Mouse (Mus musculus) heart, embryonic 13.5 days (tissue): ENCODE measurements around the gene Pisd. TPM values are rescaled to one million over a fixed set of nuclear protein-coding genes. Genes with fewer than 3 reads are reported as not detected.
"Not testable (repeated sequence)": the region's sequence is repeated elsewhere in the genome, so short reads cannot be mapped to it uniquely, and the experiment has no call there.

ENCODE experiments used
- ATAC-seq: fragments of 200-750 bp; cut with Nextera tagmentation; 2 replicates; pipeline ENCODE4 v1.8.0; 2017; ENCODE audit warnings: moderate TSS enrichment; ENCODE audit not compliant: insufficient number of reproducible peaks, low FRiP score, low TSS enrichment; ENCODE audit errors: extremely low read depth
- H3K27ac ChIP-seq: fragments of 300-500 bp; sonication (generic); replicated peaks from 2 replicates; pipeline ENCODE4 v1.5.1; 2015; ENCODE audit warnings: moderate library complexity, mild to moderate bottlenecking, inconsistent platforms
- H3K27me3 ChIP-seq: fragments of 300-500 bp; sonication (generic); replicated peaks from 2 replicates; pipeline ENCODE4 v1.6.1; 2015; ENCODE audit warnings: mild to moderate bottlenecking, inconsistent platforms
- H3K36me3 ChIP-seq: fragments of 300-500 bp; sonication (generic); 2 replicates; pipeline ENCODE4 v1.6.1; 2015; ENCODE audit warnings: mild to moderate bottlenecking, inconsistent platforms
- H3K4me1 ChIP-seq: fragments of 300-500 bp; sonication (generic); 2 replicates; pipeline ENCODE4 v1.6.1; 2015; ENCODE audit warnings: inconsistent platforms
- H3K4me2 ChIP-seq: fragments of 300-500 bp; sonication (generic); 2 replicates; pipeline ENCODE4 v1.6.1; 2015; ENCODE audit warnings: inconsistent platforms, mild to moderate bottlenecking, moderate library complexity
- H3K4me3 ChIP-seq: fragments of 300-500 bp; sonication (generic); 2 replicates; pipeline ENCODE4 v1.5.1; 2015; ENCODE audit warnings: moderate library complexity, mild to moderate bottlenecking, inconsistent platforms
- H3K9ac ChIP-seq: fragments of 300-500 bp; sonication (generic); 2 replicates; pipeline ENCODE4 v1.6.1; 2015; ENCODE audit warnings: inconsistent platforms, mild to moderate bottlenecking, moderate library complexity
- H3K9me3 ChIP-seq: fragments of 300-500 bp; sonication (generic); 2 replicates; pipeline ENCODE4 v1.6.1; 2016; ENCODE audit warnings: inconsistent platforms
- WGBS: fragments of 180-500 bp; shearing (Covaris S2); methylation state at CpG from one replicate; pipeline ENCODE4 v1.1.7; 2015; ENCODE audit warnings: mixed read lengths; 5-methylcytosine and 5-hydroxymethylcytosine counted together
- polyA plus RNA-seq: library from polyadenylated mRNA; unstranded; fragments of >200 nt; fragmentation: Nextera tagmentation; extraction: Ambion mirVana; gene quantifications from 2 replicates; pipeline ENCODE4 v1.2.1, GENCODE M21; 2015

Gene Pisd
- 45.9 and 46.2 TPM in 2 replicates for polyA plus RNA-seq

DNA sequence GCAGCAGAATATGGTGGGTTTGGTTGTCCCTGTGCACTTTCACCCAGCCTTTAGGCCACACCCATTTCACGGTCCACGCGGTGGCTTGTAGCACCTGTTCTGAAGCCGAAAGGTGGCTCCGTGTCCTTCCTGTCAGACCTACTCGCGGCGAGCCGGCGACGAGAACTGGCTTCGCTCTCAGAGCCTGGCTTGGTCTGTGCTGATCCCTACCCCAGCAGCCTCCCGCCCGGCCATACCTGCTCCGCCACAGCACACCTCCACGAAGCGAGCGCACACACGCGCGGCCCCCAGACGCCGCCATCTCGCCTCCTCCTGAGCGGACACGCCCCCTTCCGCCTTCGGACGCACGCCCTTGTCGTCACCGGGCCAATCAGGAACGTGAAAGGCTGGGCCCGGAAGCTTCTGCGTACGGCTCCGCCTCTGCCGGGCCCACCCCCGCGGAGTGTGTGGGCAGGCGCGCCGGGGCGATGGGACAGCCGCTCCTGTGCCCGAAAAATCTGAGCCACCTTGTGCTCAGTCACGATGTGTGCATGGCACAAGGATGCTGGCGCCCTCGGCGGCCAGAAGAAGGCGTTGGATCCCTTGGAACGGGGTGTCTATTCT is at the start of gene Pisd:
Pisd (minus strand) TSS at position 334 of the 603 bp plus-strand sequence.
- Histone ChIP-seq H3K9ac (peak within 1 kb of the TSS; percentile 82), H3K4me1 (peaks cover 10% of the 10 kb centered on the region), H3K4me2 (peak within 1 kb of the TSS; percentile 85), H3K27ac (peak within 1 kb of the TSS; percentile 34; the same call in 1 of the 2 replicates), H3K4me3 (peak within 1 kb of the TSS; percentile 77), H3K27me3 (no peaks in the 10 kb centered on the region), H3K9me3 (no peaks in the 10 kb centered on the region), H3K36me3 (peaks cover 19% of the 10 kb centered on the region)
- ATAC-seq = peak; percentile 99
- WGBS = under 1% methylated on average over 52 of the region's 52 CpGs

DNA sequence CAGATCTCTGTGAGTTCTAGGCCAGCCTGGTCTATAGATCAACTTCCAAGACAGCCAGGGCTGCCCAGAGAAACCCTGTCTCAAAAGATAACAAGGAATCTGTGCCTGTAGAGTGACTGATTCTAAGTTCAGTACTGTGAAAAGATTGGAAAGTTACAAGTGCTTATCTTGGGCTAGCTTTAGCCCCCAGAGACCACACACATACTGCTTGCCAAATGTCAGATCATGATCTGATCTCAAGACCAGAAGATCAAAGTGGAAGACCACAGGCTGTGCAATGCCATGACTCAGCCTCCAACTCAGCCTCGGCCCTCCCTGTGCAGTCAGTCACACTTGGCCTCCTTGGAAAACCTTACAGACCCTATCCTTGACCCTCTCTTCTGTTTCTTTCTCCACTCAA is 49.1 kb upstream of the Pisd start:
- H3K36me3 ChIP-seq = peaks cover 96% of the 10 kb centered on the region
- no peak overlapping the region for H3K4me3 ChIP-seq
- H3K27me3 ChIP-seq = no peaks in the 10 kb centered on the region
- no peak overlapping the region for H3K9ac ChIP-seq
- 83% methylated on average over 1 of the region's 1 CpGs for WGBS
- no peak overlapping the region for H3K4me2 ChIP-seq
- H3K9me3 ChIP-seq = no peaks in the 10 kb centered on the region
- no peaks in the 10 kb centered on the region for H3K4me1 ChIP-seq
- no peak for ATAC-seq
- H3K27ac ChIP-seq = no peak overlapping the region

DNA sequence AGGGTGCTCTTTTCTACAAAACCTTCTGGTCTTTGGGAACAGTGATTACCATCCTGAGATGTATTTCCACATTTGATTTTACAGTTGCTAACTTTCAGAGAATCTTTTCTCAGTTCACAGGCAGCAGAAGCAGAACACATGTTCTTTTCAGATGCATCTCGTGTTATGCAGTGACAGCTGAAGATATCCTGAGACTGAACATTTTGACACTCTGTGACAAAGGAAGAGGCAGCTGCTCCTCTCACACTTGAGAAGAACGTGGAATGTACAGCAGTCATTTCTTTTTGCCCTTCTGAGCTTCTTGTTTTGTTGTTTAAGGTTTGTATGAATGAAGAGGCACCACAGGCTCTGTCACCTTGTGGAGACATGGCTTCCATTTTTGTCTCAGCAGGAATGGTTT is 44.6 kb upstream of the Pisd start:
- H3K4me3 ChIP-seq = no peak overlapping the region
- no peak overlapping the region for H3K4me2 ChIP-seq
- H3K27me3 ChIP-seq = no peaks in the 10 kb centered on the region
- 89% methylated on average over 2 of the region's 2 CpGs for WGBS
- no peaks in the 10 kb centered on the region for H3K4me1 ChIP-seq
- ATAC-seq = no peak
- no peaks in the 10 kb centered on the region for H3K9me3 ChIP-seq
- H3K27ac ChIP-seq = no peak overlapping the region
- no peak overlapping the region for H3K9ac ChIP-seq
- peaks cover 99% of the 10 kb centered on the region for H3K36me3 ChIP-seq

DNA sequence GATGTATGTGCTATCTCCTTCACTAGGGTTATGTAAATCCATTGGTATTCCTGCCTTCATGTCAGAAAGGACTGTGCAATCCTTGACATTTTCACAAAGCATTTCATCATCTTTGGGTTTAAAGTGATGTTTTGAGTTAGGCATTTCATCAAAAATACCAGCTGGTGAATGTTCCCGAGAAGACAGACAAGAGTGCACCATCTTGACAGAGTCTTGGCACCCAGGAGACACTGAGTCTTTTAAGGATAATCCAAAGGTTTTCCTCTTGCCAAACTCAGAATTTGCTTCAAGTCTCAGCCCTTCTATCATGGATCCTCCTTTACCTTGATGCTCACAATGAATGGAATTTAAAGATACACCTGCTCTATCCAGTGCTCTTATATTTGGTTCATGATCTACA is 43.3 kb upstream of the Pisd start:
- H3K4me3 ChIP-seq, H3K4me2 ChIP-seq, H3K9me3 ChIP-seq, H3K9ac ChIP-seq, H3K27me3 ChIP-seq, ATAC-seq, H3K4me1 ChIP-seq, H3K27ac ChIP-seq: not testable (repeated sequence)
- peaks cover 92% of the 10 kb centered on the region for H3K36me3 ChIP-seq
- WGBS = 90% methylated on average over 1 of the region's 1 CpGs

DNA sequence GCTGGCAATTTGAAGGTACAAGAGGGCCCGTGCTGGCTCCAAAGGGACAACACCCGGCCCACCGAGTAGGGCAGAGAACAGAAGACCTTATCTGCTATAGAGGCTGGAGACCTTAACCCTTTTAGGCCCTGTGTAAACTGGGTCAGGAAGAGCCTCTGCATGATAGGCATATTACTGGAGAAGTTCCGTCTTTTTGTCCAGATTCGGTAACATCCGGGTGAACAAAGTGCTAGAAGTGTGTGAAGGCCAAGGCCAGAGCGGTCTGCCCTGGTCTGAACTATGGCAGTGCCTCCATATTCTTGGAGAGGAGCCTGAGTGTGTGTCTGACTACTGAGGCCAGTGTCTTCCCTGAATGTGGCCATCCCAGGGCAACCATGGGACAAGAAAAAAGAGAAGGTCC is 41.6 kb upstream of the Pisd start, which contains the start of gene Gm20671:
Gm20671 (minus strand) TSS at position 101 of the 400 bp plus-strand sequence.
- H3K36me3 ChIP-seq = peaks cover 89% of the 10 kb centered on the region
- WGBS = 68% methylated on average over 7 of the region's 7 CpGs
- no peak within 1 kb of the TSS for H3K4me3 ChIP-seq
- no peaks in the 10 kb centered on the region for H3K9me3 ChIP-seq
- H3K9ac ChIP-seq = no peak within 1 kb of the TSS
- no peaks in the 10 kb centered on the region for H3K4me1 ChIP-seq
- no peak within 1 kb of the TSS for H3K4me2 ChIP-seq
- ATAC-seq = no peak
- H3K27ac ChIP-seq = no peak within 1 kb of the TSS
- H3K27me3 ChIP-seq = no peaks in the 10 kb centered on the region

DNA sequence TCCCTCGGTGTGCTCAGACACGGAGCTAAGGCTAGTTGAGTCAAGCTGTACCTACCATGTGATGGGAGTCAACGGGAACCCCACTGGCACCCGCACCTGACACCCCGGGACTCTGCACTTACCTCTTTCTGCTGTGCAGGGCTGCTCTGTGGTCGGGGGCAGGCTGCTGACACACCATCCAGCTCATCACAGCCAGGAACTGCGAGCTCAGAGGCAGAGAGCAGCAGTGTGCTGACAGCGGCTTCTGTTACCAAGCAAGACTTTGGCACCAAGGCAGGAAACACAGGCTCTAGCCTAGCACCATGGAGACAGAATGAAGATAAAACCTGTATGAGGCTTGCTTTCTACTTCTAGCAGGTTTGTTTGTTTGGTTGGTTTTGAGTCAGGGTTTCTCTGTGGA is 35.0 kb upstream of the Pisd start:
- Histone ChIP-seq H3K27ac (no peak overlapping the region), H3K9ac (no peak overlapping the region)

DNA sequence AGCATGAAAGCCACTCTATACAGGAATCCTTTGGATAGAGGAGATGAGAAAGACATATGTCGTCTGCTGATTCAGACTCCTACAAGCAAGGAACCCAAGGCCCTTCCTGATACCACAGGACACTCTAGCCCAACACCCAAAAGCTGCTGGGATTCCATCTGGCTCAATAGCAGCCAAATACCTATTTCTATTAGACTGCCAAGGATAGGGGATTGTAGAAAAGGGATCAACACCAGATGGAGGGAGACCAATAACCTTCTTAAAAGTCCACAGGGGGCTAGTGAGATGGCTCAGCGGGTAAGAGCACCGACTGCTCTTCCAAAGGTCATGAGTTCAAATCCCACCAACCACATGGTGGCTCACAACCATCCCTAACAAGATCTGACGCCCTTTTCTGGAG is 29.9 kb upstream of the Pisd start:
- H3K27me3 ChIP-seq = no peaks in the 10 kb centered on the region
- H3K9ac ChIP-seq = no peak overlapping the region
- peaks cover 86% of the 10 kb centered on the region for H3K36me3 ChIP-seq
- H3K4me2 ChIP-seq = no peak overlapping the region
- ATAC-seq = no peak
- H3K27ac ChIP-seq = no peak overlapping the region
- no peaks in the 10 kb centered on the region for H3K9me3 ChIP-seq
- WGBS = 94% methylated on average over 4 of the region's 4 CpGs
- H3K4me3 ChIP-seq = no peak overlapping the region
- H3K4me1 ChIP-seq = no peaks in the 10 kb centered on the region

More for the DNA sequence above, 35.0 kb upstream of the Pisd start:
- no peaks in the 10 kb centered on the region for H3K9me3 ChIP-seq
- no peak overlapping the region for H3K4me3 ChIP-seq
- H3K36me3 ChIP-seq = peaks cover 86% of the 10 kb centered on the region
- no peak for ATAC-seq
- no peaks in the 10 kb centered on the region for H3K27me3 ChIP-seq
- WGBS = 87% methylated on average over 8 of the region's 8 CpGs
- H3K4me2 ChIP-seq = no peak overlapping the region
- H3K4me1 ChIP-seq = no peaks in the 10 kb centered on the region

DNA sequence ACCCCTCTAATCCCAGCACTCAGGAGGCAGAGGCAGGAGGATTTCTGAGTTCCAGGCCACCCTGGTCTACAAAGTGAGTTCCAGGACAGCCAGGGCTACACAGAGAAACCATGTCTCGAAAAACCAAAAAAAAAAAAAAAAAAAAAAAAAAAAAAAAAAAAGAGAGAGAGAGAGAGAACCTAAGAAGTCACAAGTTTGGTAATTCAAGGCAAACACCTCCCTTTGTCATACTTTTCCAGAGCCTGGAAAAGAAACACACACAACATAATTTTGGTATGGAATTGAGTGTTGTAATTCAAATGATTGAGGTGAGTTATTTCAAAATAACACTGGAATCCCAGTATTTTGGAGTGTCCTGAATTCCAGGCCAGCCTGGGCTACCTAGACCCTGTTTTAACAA is 1.0 kb upstream of the Pisd start:
- H3K27ac ChIP-seq, H3K4me3 ChIP-seq, H3K4me1 ChIP-seq, ATAC-seq, H3K4me2 ChIP-seq, H3K9ac ChIP-seq, H3K9me3 ChIP-seq, H3K27me3 ChIP-seq: not testable (repeated sequence)
- 56% methylated on average over 1 of the region's 1 CpGs for WGBS
- peaks cover 29% of the 10 kb centered on the region for H3K36me3 ChIP-seq

DNA sequence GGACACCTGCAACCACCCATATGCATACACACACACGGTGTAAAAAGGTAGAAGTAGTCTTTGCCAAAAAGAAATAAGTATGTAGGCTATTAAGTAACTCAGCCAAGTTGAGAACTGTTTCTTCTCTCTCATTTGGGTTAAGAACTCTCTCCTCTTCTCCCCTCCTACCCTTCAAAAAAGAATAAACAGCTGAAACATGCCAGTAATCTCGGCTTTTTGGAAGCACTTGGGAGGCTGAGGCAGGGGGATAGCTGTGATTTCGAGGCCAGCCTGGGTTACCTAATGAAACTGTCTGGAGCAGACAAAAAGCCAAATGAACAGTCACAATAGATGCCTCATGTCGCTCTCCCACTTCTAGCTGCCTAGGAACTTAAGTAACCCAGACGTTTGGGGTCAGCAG is 720 bp downstream of the Pisd start:
- no peaks in the 10 kb centered on the region for H3K9me3 ChIP-seq
- no peak overlapping the region for H3K27ac ChIP-seq
- H3K27me3 ChIP-seq = no peaks in the 10 kb centered on the region
- H3K4me2 ChIP-seq = peak overlapping the region; percentile 85
- no peak for ATAC-seq
- WGBS = 24% methylated on average over 5 of the region's 5 CpGs
- peak overlapping the region; percentile 82 for H3K9ac ChIP-seq
- H3K4me1 ChIP-seq = peaks cover 10% of the 10 kb centered on the region
- H3K36me3 ChIP-seq = peaks cover 18% of the 10 kb centered on the region
- peak overlapping the region; percentile 77 for H3K4me3 ChIP-seq

DNA sequence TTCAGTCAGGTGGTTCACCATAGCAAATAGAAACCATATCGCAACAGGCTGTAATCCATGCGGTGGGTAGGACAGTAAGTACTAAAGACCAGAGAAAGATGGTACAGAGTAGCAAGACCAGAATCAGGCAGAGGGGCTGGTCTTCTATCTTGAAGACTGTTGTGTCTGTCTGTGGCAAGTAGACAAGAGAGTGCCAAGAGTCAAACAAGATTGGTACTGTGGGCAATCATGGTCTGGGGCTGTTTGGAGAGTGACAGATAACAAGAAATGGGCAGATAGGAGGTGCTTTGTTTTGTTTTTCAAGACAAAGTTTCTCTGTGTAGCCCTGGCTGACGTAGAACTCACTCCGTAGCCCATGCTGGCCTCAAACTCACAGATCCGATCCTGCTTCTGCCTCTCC is 3.9 kb downstream of the Pisd start:
- H3K4me1 ChIP-seq = peaks cover 10% of the 10 kb centered on the region
- H3K4me2 ChIP-seq = no peak overlapping the region
- no peak for ATAC-seq
- H3K27ac ChIP-seq = no peak overlapping the region
- no peaks in the 10 kb centered on the region for H3K9me3 ChIP-seq
- no peaks in the 10 kb centered on the region for H3K27me3 ChIP-seq
- no peak overlapping the region for H3K9ac ChIP-seq
- H3K4me3 ChIP-seq = no peak overlapping the region
- WGBS = 82% methylated on average over 5 of the region's 5 CpGs
- H3K36me3 ChIP-seq = no peaks in the 10 kb centered on the region

DNA sequence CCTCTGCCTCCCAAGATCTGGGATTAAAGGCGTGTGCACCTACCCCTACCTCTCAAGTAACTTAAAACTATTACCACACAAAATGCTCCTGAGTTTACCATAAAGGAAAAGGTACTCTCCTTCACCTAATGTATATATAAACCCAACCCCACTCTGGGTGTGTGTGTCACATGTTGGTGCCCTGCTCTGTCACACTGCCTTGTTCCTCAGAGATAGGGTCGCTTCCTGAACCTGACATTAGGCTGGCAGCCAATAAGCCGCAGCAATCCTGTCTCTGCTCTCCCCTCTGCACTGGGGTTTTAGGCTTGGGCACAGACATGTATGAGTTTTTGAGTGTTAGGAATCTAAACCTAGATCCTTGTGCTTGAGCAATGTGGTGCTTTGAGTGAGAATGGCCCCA is 7.3 kb downstream of the Pisd start:
- Histone ChIP-seq H3K9me3 (no peaks in the 10 kb centered on the region), H3K4me2 (no peak overlapping the region), H3K27me3 (no peaks in the 10 kb centered on the region), H3K36me3 (peaks cover 11% of the 10 kb centered on the region), H3K4me1 (no peaks in the 10 kb centered on the region), H3K9ac (no peak overlapping the region), H3K4me3 (no peak overlapping the region), H3K27ac (no peak overlapping the region)
- no peak for ATAC-seq
- WGBS = 76% methylated on average over 3 of the region's 3 CpGs

DNA sequence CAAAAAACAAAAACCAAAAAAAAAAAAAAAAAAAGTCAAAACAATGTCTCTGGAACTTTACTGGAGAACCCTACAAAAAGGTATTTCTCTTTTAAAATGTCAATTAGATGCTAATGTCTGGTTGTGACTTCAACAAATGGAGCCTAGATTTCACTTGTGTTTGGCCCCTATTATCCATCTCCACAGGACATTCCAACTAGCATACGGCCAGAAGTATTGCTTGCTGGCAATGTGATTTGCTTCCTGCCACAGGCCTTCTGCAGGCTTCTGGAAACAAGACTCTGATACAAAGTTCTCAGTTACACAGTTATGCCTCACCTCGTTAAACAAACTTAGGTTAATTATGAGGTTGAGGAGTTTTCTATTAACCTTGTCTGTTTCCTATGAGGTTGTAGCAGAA is 13.1 kb downstream of the Pisd start:
- H3K27me3 ChIP-seq = no peaks in the 10 kb centered on the region
- H3K36me3 ChIP-seq = peaks cover 23% of the 10 kb centered on the region
- no peak overlapping the region for H3K27ac ChIP-seq
- peaks cover 5% of the 10 kb centered on the region for H3K4me1 ChIP-seq
- H3K9ac ChIP-seq = no peak overlapping the region
- H3K4me3 ChIP-seq = no peak overlapping the region
- no peak overlapping the region for H3K4me2 ChIP-seq
- ATAC-seq = no peak
- no peaks in the 10 kb centered on the region for H3K9me3 ChIP-seq
- 85% methylated on average over 2 of the region's 2 CpGs for WGBS
